Mouse (Mus musculus) intestine, postnatal 0 days (tissue): ENCODE measurements around the gene Amz2. TPM values are rescaled to one million over a fixed set of nuclear protein-coding genes. Genes with fewer than 3 reads are reported as not detected.
"Not testable (repeated sequence)": the region's sequence is repeated elsewhere in the genome, so short reads cannot be mapped to it uniquely, and the experiment has no call there.

Experiments used
- ATAC-seq: fragments of 200-750 bp; cut with Nextera tagmentation; 2 replicates; pipeline ENCODE4 v1.8.0; 2017; ENCODE audit warnings: mild to moderate bottlenecking, moderate TSS enrichment, moderate library complexity
- H3K27ac ChIP-seq: fragments of 300-500 bp; sonication (generic); 2 replicates; pipeline ENCODE4 v1.5.1; 2014; ENCODE audit warnings: mild to moderate bottlenecking, low read depth, low read length, moderate library complexity
- H3K27me3 ChIP-seq: fragments of 300-500 bp; sonication (generic); replicated peaks from 2 replicates; pipeline ENCODE4 v1.6.1; 2014; ENCODE audit warnings: low read length, mixed read lengths; ENCODE audit not compliant: control insufficient read depth, insufficient read depth
- H3K36me3 ChIP-seq: fragments of 300-500 bp; sonication (generic); 2 replicates; pipeline ENCODE4 v1.6.1; 2014; ENCODE audit warnings: mild to moderate bottlenecking, moderate library complexity; ENCODE audit not compliant: control insufficient read depth, insufficient read depth
- H3K4me1 ChIP-seq: fragments of 300-500 bp; sonication (generic); replicated peaks from 2 replicates; pipeline ENCODE4 v1.6.1; 2014; ENCODE audit warnings: antibody characterized with exemption, low read length, mixed read lengths; ENCODE audit not compliant: control insufficient read depth, insufficient read depth
- H3K4me2 ChIP-seq: fragments of 300-500 bp; sonication (generic); replicated peaks from 2 replicates; pipeline ENCODE4 v1.6.1; 2014; ENCODE audit warnings: low read depth, mild to moderate bottlenecking, moderate library complexity
- H3K4me3 ChIP-seq: fragments of 300-500 bp; sonication (generic); 2 replicates; pipeline ENCODE4 v1.5.1; 2014; ENCODE audit warnings: low read depth, low read length
- H3K9ac ChIP-seq: fragments of 300-500 bp; sonication (generic); 2 replicates; pipeline ENCODE4 v1.6.1; 2014; ENCODE audit warnings: mild to moderate bottlenecking, low read depth, low read length
- H3K9me3 ChIP-seq: fragments of 300-500 bp; sonication (generic); 2 replicates; pipeline ENCODE4 v1.6.1; 2016; ENCODE audit warnings: mixed run types; ENCODE audit not compliant: control insufficient read depth
- CTCF ChIP-seq: sonication (generic); IDR thresholded peaks from 2 replicates; pipeline ENCODE4 v1.5.1; 2016; ENCODE audit warnings: low read depth, mild to moderate bottlenecking, control low read depth, antibody characterized with exemption, moderate library complexity
- WGBS: fragments of 180-500 bp; shearing (Covaris S2); extraction: QIAGEN DNeasy Blood & Tissue Kit; methylation state at CpG from one replicate; pipeline ENCODE4 v1.1.7; 2014; 5-methylcytosine and 5-hydroxymethylcytosine counted together
- polyA plus RNA-seq: library from polyadenylated mRNA; unstranded; fragments of >200 nt; fragmentation: Nextera tagmentation; extraction: Ambion mirVana; gene quantifications from 2 replicates; pipeline ENCODE4 v1.2.1, GENCODE M21; 2015

Gene Amz2
- polyA plus RNA-seq, 1 experiment from 2014 or later: 22.7 TPM

- 41% methylated on average over 8 of the region's 8 CpGs for WGBS
Measured at GRCm38 (mm10) chr11:109480440-109480839, 54.7 kb downstream of the Amz2 start.

GRCm38 (mm10) chr11:109485398-109486045, 59.8 kb downstream of the Amz2 start:
- Histone ChIP-seq H3K9me3 (no peaks in the 10 kb centered on the region), H3K4me1 (0 out of 2 replicates have a peak, but pooled peaks cover 3% of the 10 kb centered on the region), H3K4me2 (no peak overlapping the region), H3K9ac (no peak overlapping the region), H3K27ac (peak overlapping the region; percentile 51; the same call in 1 of the 2 replicates), H3K4me3 (no peak overlapping the region), H3K36me3 (no peaks in the 10 kb centered on the region; the same call in 1 of the 2 replicates), H3K27me3 (no peaks in the 10 kb centered on the region)
- ATAC-seq: peak; percentile 63
- WGBS: 78% methylated on average over 15 of the region's 15 CpGs
- no peak for TF ChIP-seq CTCF

More at GRCm38 (mm10) chr11:109480440-109480839, 54.7 kb downstream of the Amz2 start:
- Histone ChIP-seq H3K27ac (peak overlapping the region; percentile 50), H3K4me3 (no peak overlapping the region), H3K9ac (no peak overlapping the region), H3K4me2 (no peak overlapping the region), H3K36me3 (no peaks in the 10 kb centered on the region), H3K9me3 (no peaks in the 10 kb centered on the region), H3K27me3 (no peaks in the 10 kb centered on the region), H3K4me1 (peaks cover 10% of the 10 kb centered on the region; the same call in 1 of the 2 replicates)
- no peak for TF ChIP-seq CTCF
- ATAC-seq: no peak; the same call in 1 of the 2 replicates

- no peaks in the 10 kb centered on the region for H3K4me1 ChIP-seq
- H3K9ac ChIP-seq: no peak overlapping the region
- H3K27ac ChIP-seq: no peak overlapping the region
- ATAC-seq: no peak
- TF ChIP-seq CTCF: no peak
- no peaks in the 10 kb centered on the region for H3K9me3 ChIP-seq
- WGBS: 59% methylated on average over 1 of the region's 1 CpGs
- H3K36me3 ChIP-seq: no peaks in the 10 kb centered on the region; the same call in 1 of the 2 replicates
- no peaks in the 10 kb centered on the region for H3K27me3 ChIP-seq
- no peak overlapping the region for H3K4me3 ChIP-seq
- no peak overlapping the region for H3K4me2 ChIP-seq
Measured at GRCm38 (mm10) chr11:109487111-109487510, 61.4 kb downstream of the Amz2 start.

- Histone ChIP-seq H3K27ac (no peak overlapping the region), H3K27me3 (no peaks in the 10 kb centered on the region), H3K9ac (no peak overlapping the region), H3K4me2 (no peak overlapping the region), H3K36me3 (no peaks in the 10 kb centered on the region; the same call in 1 of the 2 replicates), H3K4me3 (no peak overlapping the region), H3K4me1 (no peaks in the 10 kb centered on the region), H3K9me3 (no peaks in the 10 kb centered on the region)
- ATAC-seq: peak; percentile 64
- WGBS: 56% methylated on average over 10 of the region's 10 CpGs
- no peak for TF ChIP-seq CTCF
Measured at GRCm38 (mm10) chr11:109487991-109488684, 62.4 kb downstream of the Amz2 start.

GRCm38 (mm10) chr11:109489763-109490162, 64.0 kb downstream of the Amz2 start:
- TF ChIP-seq CTCF: no peak
- H3K36me3 ChIP-seq: no peaks in the 10 kb centered on the region; the same call in 1 of the 2 replicates
- H3K4me3 ChIP-seq: no peak overlapping the region
- 88% methylated on average over 2 of the region's 2 CpGs for WGBS
- no peaks in the 10 kb centered on the region for H3K27me3 ChIP-seq
- no peak overlapping the region for H3K9ac ChIP-seq
- no peak overlapping the region for H3K4me2 ChIP-seq
- ATAC-seq: no peak
- H3K4me1 ChIP-seq: no peaks in the 10 kb centered on the region
- H3K27ac ChIP-seq: no peak overlapping the region
- H3K9me3 ChIP-seq: no peaks in the 10 kb centered on the region

GRCm38 (mm10) chr11:109491844-109492243, 66.1 kb downstream of the Amz2 start:
- H3K27ac ChIP-seq: no peak overlapping the region
- 83% methylated on average over 4 of the region's 4 CpGs for WGBS
- H3K27me3 ChIP-seq: no peaks in the 10 kb centered on the region
- no peaks in the 10 kb centered on the region; the same call in 1 of the 2 replicates for H3K4me1 ChIP-seq
- TF ChIP-seq CTCF: no peak
- no peaks in the 10 kb centered on the region for H3K9me3 ChIP-seq
- H3K4me3 ChIP-seq: no peak overlapping the region
- no peak for ATAC-seq
- no peak overlapping the region for H3K4me2 ChIP-seq
- H3K9ac ChIP-seq: no peak overlapping the region
- no peaks in the 10 kb centered on the region; the same call in 1 of the 2 replicates for H3K36me3 ChIP-seq

GRCm38 (mm10) chr11:109492847-109493464, 67.2 kb downstream of the Amz2 start:
- not testable (repeated sequence) for H3K4me2 ChIP-seq, H3K9ac ChIP-seq, H3K4me1 ChIP-seq, H3K4me3 ChIP-seq, H3K36me3 ChIP-seq, H3K27ac ChIP-seq, ATAC-seq, H3K9me3 ChIP-seq, H3K27me3 ChIP-seq
- 50% methylated on average over 8 of the region's 8 CpGs for WGBS
